Mouse (Mus musculus) lung, adult 18-20 months (tissue): ENCODE measurements at regions not wholly inside any gene's neighbourhood (a gene's known extent, or its start where the extent isn't known, plus 50 kb on each side); places are given as distances from the start of the nearest gene placed in this dataset.
A peak's percentile ranks its signal among the peaks of the same experiment; 100 is the strongest.

Experiments used
- DNase-seq, 2 experiments: peaks; one replicate each; pipeline ENCODE4 v3.0.0; 2022; ENCODE audit warnings: mixed read lengths in 2 of 2

DNA sequence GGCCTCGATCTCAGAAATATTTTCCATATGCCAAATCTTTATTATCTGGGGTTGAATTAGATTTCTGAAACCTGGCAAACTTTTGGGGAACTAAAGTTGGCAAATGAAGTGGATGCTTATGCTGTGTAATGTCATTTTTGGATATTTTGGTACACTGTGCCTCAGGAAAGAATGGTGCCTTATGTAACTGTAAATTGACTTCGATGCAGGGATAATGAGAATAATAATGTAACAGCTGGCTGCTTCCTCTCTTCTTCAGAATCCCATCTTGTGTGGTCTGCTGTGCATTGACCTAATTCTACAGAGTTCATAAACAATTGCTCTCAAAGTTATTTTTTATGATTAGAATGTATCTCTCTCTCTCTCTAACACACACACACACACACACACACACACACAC is 545.6 kb downstream of the Tfap2b start:
- DNase-seq: no peak

DNA sequence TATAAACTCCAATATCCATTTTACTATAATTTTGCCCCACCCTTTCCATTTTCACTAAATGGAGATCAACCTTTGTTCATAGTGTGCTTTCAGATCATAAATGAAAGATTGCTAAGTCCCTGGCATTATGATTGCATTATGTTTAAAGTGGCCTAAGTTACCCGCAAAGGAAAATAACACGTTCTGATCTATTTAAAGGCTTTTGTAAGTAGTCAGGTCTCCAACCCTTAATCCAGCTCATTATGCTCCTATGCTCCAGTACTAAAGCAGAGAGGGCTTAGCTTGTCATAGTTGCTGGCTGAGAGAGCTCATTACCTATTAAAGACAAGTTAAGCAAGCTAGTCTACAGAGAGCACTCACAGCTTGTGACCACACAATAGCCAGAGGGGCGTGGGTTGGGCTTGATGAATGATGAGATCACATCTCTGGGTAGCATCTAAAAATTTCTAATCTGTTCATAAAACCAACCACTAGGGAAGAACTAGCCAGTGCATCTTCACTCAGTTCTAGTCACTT is 549.3 kb downstream of the Tfap2b start:
- no peak for DNase-seq

DNA sequence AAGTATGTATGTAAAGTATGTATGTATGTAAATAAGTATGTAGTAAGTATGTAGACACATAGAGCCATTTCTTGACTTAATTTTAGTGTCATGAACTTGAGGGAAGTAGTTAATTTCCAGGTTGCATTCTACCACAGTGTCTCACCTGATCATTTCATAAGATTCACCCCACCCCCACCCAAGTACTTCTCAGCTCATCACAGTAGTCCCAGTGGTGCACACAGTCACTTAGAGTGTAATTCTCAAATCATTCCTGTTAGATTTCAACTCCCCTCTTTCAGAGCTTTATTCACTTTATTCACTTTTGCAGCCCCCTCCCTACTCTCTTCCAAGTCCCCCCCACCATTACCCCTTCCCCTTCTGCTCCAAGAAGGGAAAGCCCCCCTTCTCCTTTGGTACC is 558.2 kb downstream of the Tfap2b start:
- DNase-seq: no peak

DNA sequence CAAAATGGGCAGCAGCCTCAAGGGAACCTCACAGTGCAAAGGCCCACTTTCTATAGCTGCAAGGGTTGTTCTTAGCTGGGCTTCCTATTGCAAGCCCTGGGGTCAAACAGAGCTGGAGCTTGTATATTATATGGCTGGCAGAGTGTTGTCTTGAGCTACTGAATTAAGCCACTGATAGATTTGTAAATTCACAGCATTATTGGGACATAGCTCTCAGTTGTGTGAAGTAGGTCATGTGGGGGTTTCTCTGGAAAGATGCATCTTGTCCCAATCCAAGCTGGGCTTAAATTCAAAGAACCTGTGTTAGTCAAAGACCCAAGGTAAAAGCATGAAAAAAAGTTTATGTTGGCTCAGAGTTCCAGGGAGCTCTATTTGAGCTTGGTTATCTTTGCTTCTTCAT is 563.6 kb downstream of the Tfap2b start:
- DNase-seq: no peak

DNA sequence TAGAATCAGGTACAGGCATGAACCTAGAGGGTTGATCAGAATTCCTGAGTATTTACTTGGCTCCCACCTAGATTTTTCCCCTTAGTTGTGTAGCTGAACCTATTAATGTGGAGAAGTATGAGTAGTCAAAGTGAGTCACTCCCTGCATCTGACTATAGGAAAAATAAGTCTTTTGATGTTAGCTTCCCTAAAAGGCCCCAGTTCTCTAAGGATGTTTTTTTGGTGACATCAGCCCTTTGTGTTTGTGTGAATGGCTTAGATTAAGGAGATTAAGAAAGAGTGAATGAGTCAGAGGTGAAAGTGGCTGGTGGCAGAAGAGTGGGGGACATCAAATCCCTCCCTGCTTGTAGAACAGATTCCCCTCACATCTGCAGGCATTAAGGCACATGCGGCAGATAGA is 565.8 kb downstream of the Tfap2b start:
- no peak for DNase-seq

DNA sequence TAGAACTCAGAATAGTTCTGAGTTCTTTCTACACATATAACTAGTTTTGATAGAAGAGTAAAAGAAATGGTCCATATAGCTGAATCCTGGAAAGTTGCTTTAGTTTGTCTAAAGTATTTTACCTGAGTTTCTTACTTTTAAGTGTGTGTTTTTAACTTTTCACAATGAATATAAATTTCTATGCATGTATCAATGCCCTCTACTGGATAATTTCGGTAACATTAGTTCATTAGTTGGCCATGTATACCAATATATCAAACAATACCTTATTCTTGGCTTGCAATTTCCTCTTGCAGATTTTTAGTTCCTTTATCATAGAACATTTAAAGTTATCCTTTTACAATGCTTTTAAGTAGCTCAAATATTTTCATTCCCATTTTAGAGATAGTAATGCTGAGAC is 568.8 kb downstream of the Tfap2b start:
- DNase-seq: no peak

DNA sequence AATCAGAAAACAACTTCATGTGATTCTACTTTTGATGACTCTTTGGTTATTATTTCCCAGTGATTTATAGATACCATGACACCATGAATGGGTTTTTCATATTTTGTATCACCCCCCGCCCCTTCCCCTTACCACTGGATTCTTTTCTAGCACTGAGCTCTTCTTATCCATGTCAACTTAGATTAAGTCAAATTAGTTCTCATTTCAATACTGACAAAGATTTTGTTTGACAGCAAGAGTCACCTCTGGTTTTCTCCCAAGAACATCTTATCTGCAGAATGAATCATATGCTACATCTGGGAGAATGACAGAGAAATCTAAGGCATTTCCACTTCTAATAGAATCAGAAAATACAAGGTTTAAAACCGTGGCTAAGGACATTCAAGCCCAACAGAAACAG is 578.3 kb downstream of the Tfap2b start:
- no peak for DNase-seq

DNA sequence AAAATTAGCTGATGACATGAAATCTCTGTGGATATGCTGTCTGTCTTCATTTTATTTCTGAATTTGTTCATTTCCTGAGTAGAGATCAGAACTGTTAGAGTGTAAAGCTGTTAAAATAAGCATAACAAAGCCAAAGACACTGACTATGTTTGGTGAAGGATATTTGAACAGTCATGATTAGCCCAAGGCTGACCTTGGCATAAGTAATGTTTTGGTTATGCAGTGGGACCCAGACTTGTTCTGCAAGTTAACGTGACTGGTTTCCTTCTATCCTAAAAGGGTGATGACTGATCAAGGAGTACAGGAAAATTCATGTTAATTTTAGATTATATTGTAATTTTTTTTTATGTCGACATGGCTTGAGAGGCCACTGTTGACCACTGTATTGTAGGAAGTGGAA is 585.4 kb downstream of the Tfap2b start:
- no peak for DNase-seq

DNA sequence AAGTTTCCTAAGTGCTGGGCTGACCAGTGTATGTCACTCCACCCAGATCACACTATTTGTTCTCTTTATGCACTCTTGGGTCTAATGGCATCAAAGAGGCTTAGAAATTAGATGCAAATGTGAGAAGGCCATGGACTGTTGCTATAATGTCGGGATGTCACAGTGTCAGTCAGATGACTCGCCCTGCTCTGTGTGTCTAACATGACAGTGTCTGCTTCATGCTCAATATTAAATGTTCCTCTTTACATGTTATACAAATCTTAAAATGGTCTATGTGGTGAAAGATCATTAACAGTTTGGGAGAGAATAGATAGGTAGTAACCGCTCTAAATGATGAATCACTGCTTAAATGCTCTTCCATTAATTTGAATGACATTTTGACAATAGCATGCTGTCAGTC is 617.2 kb downstream of the Tfap2b start:
- DNase-seq: no peak

DNA sequence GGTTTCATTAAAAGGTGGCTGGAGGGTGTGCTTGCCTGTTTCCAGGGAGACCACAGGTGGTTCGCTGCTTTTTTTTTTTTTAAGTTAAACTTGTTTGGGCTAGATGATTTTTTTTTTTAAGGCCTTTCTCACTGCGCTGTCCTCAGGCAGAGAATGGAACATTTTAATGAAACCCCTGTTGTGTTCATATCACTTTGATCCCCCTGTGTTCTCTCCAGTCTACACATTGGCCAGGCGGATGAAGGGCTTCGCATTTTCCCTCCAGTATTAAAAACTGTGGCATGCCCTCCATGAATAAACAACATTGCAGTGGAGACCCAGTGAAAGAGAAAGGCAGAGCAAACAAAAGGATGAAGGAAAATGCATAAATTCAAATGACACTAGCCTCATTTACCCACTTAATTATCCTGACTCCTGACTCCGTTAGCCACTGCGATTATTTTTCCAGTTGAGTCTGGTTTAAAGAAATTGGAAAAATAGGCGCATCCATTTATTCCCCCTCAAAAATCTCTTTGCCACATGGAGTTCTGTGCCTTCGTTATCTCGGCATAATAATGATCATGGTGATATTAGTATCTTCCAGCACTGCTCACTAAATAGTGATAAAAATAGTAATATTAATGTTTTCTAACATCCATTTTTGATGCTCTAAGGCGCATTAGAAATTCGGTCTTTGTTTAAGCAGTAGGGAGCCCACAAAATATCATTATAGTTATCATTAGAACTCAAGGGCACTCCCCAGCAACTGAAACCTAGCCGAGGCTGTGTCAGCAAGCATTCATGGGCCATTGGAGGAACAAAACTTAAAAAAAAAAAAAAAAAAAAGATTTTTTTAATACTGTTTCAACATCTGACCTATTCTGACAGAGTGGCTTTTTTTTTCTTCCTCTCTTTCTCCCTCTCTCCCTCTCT is 618.0 kb downstream of the Tfap2b start:
- no peak for DNase-seq

DNA sequence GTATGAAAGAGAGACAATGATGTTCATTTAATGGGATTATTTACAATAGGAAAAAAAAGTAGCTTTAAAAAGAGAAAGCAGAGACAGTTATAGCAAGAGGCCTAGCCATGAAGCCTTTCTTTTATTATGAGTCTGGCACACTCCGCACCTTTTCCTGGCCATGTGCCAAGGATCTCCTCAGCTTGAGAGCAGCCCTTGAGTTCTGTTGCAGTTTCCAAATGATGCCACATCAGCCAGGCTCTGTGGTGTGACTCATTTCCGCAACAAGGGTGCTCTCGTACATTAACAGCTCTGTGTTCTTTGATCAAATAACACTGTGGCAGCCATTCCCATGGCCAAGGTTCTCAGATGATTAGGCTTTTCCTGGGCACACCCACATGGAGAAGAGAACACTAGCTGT is 641.2 kb downstream of the Tfap2b start:
- peak in 1 of 2 experiments; percentile 9 for DNase-seq

DNA sequence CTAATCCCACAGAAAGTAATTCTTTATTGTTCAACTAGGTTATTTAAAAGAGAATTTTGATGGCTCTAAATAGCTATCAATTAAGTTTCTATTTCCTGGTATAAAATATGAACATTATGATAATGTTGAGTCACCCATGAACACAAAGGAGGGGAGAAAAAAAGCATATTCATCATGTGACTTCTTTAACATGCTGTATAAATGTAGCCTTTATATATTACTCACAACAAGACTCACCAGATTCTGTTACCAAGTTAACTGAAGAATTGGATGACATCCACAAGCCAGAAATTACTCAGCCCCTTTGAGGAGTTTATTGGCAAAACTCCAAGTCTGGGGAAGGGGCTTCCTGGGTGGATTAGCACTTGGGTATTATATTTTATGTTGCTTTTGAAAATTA is 648.5 kb downstream of the Tfap2b start:
- no peak for DNase-seq

DNA sequence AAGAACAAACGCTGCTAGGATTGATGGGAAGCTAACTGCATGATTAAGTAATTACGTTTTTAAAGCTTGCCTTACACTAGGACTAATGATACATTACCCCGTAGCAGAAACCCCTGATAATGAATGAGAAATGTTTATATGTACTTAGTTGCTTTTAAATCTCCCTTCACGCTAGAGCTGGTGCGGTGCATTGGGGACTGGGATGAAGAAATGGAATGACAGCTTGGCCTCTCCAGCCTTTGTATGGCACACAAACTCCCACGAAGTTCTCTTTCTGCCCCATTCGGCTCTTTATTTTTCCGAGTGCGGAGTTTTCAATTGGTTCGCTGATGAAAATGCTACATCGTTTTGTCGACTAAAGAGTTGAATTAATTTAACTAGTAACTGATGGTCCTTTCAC is 659.8 kb downstream of the Tfap2b start:
- DNase-seq: no peak

DNA sequence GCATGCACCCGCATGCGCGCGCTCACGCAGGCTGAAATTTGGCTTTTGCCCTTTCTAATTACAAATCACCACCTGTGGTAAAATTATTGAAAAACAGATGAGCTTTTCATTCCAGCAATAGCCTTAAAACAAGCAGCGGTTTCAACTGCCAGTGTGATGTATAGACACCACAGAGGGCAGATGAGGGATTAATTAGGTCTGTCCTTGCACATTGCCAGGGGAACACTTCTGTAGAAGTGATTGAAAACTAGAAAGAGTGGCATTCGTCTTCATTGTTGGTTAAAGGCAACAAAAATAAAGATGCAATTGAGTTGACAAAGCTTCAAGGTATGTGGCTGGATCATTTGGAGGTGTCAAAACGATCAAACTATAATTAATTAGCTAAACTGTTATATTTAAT is 672.5 kb downstream of the Tfap2b start:
- no peak for DNase-seq

DNA sequence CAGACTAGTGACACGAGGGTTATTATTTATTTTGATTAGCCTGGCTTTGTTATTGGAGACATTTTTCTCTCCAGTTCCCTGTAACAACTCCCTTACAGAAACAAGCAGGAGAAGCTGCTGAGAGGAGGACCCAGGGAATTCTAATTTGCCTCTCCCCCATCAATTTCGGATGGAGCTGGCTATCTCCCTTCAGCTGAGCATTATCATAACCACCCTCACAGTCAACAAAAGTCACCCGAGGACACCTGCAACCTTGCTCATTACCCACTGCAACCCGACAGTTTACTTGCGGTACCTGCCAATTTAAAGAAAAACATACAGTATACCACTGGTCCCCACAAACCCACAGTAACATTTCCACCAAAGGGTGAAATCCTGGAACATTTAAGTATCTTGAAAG is 690.7 kb downstream of the Tfap2b start:
- DNase-seq: no peak

DNA sequence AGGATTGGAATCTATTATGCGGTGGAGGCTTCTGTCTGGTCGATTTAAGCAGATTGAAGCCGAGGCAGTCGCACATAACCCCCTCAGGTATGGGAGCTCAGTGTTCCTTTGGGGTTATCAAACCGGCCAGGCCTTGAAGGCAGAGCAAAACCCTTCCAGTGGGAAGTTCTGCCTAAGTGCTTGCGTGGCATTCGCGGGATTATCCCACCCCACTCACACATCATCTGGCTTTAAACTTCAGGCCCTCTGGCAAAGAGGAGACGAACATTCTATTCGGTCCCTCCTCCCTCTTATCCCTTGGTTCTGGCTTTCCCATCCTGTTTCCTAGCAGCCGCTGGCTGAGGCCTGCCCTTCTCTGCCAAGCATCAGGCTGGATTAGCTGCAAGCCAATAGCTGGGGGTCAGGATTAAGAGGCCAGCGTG is 691.2 kb downstream of the Tfap2b start:
- DNase-seq: no peak

DNA sequence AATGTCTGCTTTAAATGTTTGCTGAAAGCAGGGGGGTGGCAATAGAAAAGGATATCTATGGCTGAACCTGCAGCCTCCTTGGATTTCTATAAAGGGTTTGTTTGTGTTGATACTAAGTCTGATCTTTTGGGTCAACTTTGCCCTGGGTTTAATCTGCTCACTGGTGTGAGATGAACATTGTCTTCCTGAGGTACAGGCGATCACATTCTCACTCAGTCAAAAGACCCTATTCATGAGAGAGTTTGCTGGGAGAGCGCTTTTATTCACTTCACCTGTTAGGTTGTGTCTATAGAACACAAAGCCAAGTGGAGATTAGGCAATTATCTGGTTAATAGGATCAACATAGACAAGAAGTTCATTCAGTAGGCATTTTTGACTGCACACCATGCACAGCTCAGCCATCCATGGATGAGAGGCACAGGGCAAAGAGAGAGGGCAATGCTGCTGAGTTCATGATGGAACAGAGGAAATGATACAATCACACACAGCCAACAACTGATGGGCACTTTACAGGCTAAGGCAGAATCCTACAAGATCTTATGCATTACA is 692.3 kb downstream of the Tfap2b start:
- no peak for DNase-seq

DNA sequence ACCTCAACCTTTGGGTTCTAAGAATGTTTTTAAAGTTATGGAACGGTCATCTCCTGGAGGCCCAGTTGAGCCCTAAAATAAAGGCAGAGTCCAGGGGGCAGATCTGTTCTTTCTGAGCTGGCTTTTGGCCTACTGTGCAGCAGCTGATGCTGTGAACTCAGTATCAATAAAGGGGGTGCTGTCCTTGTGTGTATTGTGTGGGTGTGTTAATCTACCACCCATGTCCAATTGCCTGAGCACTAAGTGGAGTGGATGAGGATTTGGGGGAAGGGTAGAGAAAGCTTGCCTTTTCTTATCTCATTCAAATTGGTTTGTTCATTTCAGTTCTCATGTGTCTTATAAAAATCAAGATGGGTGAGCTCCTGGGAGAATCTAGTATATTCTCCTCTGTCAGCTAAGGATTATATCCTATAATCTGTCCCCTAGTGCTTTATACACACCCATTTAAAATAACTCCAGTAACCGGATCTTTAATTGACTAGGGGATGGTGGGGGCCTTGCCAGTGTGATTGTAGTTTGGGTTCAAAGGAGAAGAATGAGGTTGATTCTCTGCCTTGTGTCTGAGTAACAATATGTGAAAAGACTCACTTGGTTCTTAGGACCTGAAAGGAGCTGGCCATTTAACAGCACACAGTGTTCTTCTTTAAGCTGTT is 703.6 kb downstream of the Tfap2b start:
- no peak for DNase-seq

DNA sequence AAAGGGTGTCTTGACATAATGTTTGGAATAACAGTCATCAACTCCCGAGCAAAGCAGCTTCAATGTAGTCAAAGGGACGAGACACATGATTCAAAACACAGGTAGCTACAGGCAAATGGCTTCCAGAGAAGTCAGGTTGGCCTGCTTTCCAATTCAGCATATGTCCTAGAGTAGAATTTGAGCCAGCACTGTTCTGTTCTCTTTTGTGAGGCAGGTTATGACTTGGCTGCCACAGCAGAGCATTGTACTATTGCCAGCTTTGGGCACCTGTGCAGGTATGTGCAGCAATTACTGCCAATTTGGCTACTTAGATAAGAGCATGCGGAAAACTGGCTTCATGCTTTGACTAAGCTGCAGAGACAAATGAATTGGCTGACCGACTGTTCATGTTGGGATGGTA is 699.1 kb downstream of the Pkhd1 start:
- DNase-seq: no peak

DNA sequence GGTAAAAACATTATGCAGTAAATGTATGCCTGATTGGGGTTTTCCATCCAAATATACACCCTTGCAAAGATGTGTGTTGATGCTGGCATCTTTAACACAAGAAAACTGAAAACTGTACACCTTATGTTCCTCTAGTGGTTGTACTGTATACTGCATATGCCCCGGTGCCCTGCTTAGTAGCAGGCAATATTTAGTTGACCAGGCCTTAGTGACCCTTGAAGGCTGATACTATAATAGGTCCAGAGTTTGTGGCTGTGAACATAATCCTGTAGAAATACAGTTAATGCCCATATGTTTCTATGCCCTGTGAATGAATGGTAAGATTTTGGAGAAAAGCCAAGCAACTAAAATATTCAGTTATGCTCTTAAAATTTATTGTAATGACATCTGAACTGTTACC is 690.7 kb downstream of the Pkhd1 start:
- no peak for DNase-seq

DNA sequence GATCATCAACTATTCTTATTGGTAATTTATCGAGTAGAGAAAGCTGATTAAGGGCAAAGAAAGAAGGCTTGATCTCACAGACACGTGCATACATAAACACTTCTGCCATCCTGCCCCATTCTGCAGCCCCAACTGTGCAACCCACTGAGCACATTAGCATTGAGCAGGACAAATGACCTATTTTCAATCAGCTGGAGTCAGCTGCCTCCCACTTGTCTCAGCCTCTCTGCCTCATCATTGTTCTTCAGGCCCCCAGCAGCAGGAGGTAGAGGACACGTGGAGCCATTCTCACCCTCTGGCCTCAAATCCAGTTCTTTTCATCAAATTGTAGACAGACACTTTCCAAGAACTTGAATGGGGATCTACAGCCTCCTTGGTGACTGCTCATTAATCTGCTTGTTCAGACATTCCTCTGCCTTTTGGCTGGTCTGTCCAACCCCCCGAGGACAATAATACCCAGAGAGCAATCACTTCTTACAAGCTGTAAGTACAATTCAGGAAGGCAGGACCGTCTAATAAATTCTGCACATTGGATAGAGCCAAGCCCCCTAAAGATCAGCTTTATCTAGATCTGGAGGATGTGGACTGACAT is 690.0 kb downstream of the Pkhd1 start:
- DNase-seq: no peak

DNA sequence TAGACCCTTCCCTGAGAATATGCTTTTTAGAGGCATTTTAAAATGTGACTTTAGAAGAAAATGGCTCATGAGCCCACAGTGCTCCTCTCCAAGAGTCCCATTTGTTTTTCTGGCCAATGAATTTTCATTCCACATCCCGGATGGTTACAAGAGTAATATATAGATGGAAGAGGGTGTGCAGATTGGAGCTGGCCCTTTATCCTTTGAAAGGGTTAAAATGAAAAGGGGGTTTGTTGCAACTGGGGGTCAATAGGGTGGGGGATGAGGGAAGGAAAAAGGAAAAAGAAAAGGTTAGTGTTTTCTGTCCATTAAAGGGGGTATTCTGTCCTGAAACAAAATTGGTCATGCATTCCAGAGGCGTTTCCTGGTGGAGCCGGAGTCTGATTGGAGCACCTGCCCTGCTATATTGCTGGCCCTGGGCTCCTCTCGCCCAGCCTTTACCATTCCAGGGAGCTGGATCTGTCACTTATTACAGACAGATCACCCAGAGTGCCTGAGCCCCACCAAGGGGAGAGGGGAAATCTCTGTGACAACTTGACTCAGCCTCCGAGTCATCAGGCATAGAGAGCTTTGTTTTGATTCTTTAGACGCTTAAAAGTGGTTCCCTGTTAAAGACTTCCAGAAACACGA is 666.7 kb downstream of the Pkhd1 start:
- no peak for DNase-seq

DNA sequence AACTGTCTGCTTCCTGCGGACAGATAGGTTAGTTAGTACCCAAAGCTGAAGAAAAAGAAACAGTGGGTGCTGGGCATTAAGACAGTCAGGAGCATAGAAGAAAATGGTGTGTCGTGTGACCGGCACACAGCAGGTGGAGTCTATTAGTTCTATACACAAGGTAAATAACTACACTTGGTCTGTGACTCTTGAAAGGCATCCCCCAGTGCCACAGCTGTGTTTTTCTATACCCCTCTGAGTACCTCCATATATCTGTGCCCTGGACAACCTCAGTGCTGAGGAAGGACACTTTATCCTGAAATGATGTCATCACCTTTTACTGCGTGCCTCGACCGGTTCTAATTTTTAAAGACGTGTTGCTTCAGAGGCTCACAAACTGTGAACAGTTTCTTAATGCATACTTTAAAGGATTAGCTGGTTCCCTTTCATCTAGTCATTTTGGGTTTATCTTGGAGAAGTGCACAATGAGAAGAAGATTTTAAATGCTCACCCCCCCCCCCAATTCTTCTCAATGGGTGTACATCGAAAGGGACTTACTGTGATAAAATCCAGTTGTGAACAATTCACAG is 666.1 kb downstream of the Pkhd1 start:
- no peak for DNase-seq
